Mouse (Mus musculus) splenic B cell, adult 2 months (primary cell): ENCODE data around the gene Rhox8.
"Not testable (repeated sequence)": the region's sequence is repeated elsewhere in the genome, so short reads cannot be mapped to it uniquely, and the experiment has no call there.

ENCODE experiments used
- DNase-seq: peaks from one replicate; pipeline ENCODE4 v3.0.0-alpha.2; 2011; ENCODE audit warnings: low read depth, low spot score
- H3K27me3 ChIP-seq: 2 replicates; pipeline ENCODE4 v1.6.1; 2012; ENCODE audit warnings: mild to moderate bottlenecking, low read length, moderate library complexity, mixed read lengths; ENCODE audit not compliant: control insufficient read depth, poor library complexity, insufficient read depth, severe bottlenecking
- H3K36me3 ChIP-seq: 2 replicates; pipeline ENCODE4 v1.6.1; 2012; ENCODE audit warnings: mild to moderate bottlenecking, low read length, moderate library complexity, mixed read lengths; ENCODE audit not compliant: control insufficient read depth, poor library complexity, insufficient read depth, severe bottlenecking

The Rhox8 gene

GRCm38 (mm10) chrX:37878844-37879243 is at the start of gene Rhox8:
TSS of gene Rhox8 (minus strand) at chrX:37878944.
- DNase-seq, result no peak
- no peaks in the 10 kb centered on the region for H3K27me3 ChIP-seq
- no peaks in the 10 kb centered on the region for H3K36me3 ChIP-seq

- Histone ChIP-seq H3K36me3 (no peaks in the 10 kb centered on the region), H3K27me3 (no peaks in the 10 kb centered on the region)
- no peak for DNase-seq
These were observed 37.6 kb upstream of the Rhox8 start for GRCm38 (mm10) chrX:37916311-37916710.

- Histone ChIP-seq H3K36me3 (no peaks in the 10 kb centered on the region), H3K27me3 (no peaks in the 10 kb centered on the region)
- DNase-seq, result no peak
These were observed 29.8 kb upstream of the Rhox8 start for GRCm38 (mm10) chrX:37908581-37908980.

- Histone ChIP-seq H3K36me3 (no peaks in the 10 kb centered on the region), H3K27me3 (no peaks in the 10 kb centered on the region)
- no peak for DNase-seq
These were observed 25.0 kb upstream of the Rhox8 start for GRCm38 (mm10) chrX:37903727-37904126.

GRCm38 (mm10) chrX:37901670-37902069 is 22.9 kb upstream of the Rhox8 start, which contains the start of gene Rhox9:
TSS of gene Rhox9 (minus strand) at chrX:37901770.
- not testable (repeated sequence) for H3K36me3 ChIP-seq, H3K27me3 ChIP-seq, DNase-seq

GRCm38 (mm10) chrX:37897132-37897531 is 18.4 kb upstream of the Rhox8 start, which contains the start of gene Rhox7b:
TSS of gene Rhox7b (minus strand) at chrX:37897232.
- H3K27me3 ChIP-seq, H3K36me3 ChIP-seq, DNase-seq: not testable (repeated sequence)

- Histone ChIP-seq H3K36me3 (no peaks in the 10 kb centered on the region), H3K27me3 (no peaks in the 10 kb centered on the region)
- no peak for DNase-seq
These were observed 7.1 kb downstream of the Rhox8 start for GRCm38 (mm10) chrX:37871641-37872040.

GRCm38 (mm10) chrX:37831386-37831785 is 47.4 kb downstream of the Rhox8 start, which contains the start of gene Rhox7a:
TSS of gene Rhox7a (plus strand) at chrX:37831686.
- not testable (repeated sequence) for H3K36me3 ChIP-seq, H3K27me3 ChIP-seq, DNase-seq

GRCm38 (mm10) chrX:37826610-37827009 is 52.1 kb downstream of the Rhox8 start, which contains the start of gene Rhox6:
TSS of gene Rhox6 (plus strand) at chrX:37826910.
- not testable (repeated sequence) for H3K27me3 ChIP-seq, H3K36me3 ChIP-seq, DNase-seq
